ENCODE assay signal across 16 mouse cellular contexts in the genomic region with DNA sequence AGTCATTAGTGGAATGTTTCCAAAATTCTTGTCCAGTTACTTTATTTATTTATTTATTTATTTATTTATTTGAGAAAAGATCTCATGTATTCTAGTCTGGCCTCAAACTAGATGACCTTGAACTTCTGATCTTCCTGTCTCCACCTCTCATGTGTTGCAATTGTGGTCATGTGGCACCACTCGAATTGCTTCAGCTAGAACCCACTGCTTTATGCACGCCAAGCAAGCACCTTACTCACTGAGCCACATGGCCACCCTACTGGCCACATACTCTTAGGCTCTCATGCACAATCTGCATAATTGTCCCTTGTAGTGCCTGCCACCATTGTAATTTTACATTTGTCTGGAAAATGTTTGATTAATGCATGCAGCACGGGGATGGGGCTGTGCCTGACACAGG.
"Had no signal": no experiment of that assay in that cellular context is flagged by ENCODE, and none has a peak within 500 bp of the region (broad histone marks: within the 10 kb centered on the region; RNA-seq: fewer than 3 reads in every experiment).

No protein-coding gene starts in this region.

- ATAC-seq: liver, postnatal 0 days; lung, postnatal 0 days; midbrain, embryonic 15.5 days had no signal

- H3K36me3 ChIP-seq: lung, embryonic 15.5 days; midbrain, embryonic 13.5 days; midbrain, embryonic 15.5 days; neural tube, embryonic 12.5 days had no signal

- H3K4me1 ChIP-seq: lung, embryonic 15.5 days; neural tube, embryonic 12.5 days had no signal

- H3K27ac ChIP-seq: lung, embryonic 15.5 days; macrophage; midbrain, embryonic 13.5 days; midbrain, embryonic 15.5 days; neural tube, embryonic 12.5 days had no signal

- H3K9me3 ChIP-seq: lung, embryonic 15.5 days; megakaryocyte, embryonic 14.5 days; midbrain, embryonic 13.5 days; midbrain, embryonic 15.5 days; neural tube, embryonic 12.5 days had no signal

- DNase-seq: liver, postnatal 0 days; lung, adult 2 months; lung, postnatal 14 days; lung, postnatal 36 days; right cerebral cortex, postnatal 14 days; spleen, adult 18-20 months; thymus, adult 18-20 months; thymus, postnatal 14 days; thymus, postnatal 36 days had no signal

- H3K4me3 ChIP-seq: lung, embryonic 15.5 days; megakaryocyte, embryonic 14.5 days; midbrain, embryonic 13.5 days; midbrain, embryonic 15.5 days; neural tube, embryonic 12.5 days had no signal
